Mouse (Mus musculus) left cerebral cortex, postnatal 25 days (tissue): ENCODE measurements around the gene Ecpas. TPM values are rescaled to one million over a fixed set of nuclear protein-coding genes. Genes with fewer than 3 reads are reported as not detected.
A peak's percentile ranks its signal among the peaks of the same experiment; 100 is the strongest.

Experiments used
- DNase-seq, 2 experiments: peaks; one replicate each; pipeline ENCODE4 v3.0.0; 2022; ENCODE audit warnings: low spot score in 2 of 2, mixed read lengths in 1 of 2
- intact Hi-C: fragments of 180-260 bp; cut with DNase I; formaldehyde crosslinking; loops from one replicate; pipeline ENCODE4 v1.15.1; 2025
- total RNA-seq, 2 experiments: library from RNA; stranded (reverse); gene quantifications; 2 replicates each; pipeline ENCODE4 v1.2.3; 2021

Ecpas gene
- total RNA-seq: 100 to 1,000 TPM; 123 to 137 TPM

- peak in 1 of 2 experiments; percentile 76 for DNase-seq
- intact Hi-C loops: no loop called here
Observed at GRCm38 (mm10) chr4:58912629-58913335, at the start of gene Ecpas. Ecpas (minus strand) TSS chr4:58912749.

GRCm38 (mm10) chr4:58961719-58962118 is 49.2 kb upstream of the Ecpas start:
- intact Hi-C loops: no loop called here

GRCm38 (mm10) chr4:58952630-58953029 is 40.1 kb upstream of the Ecpas start:
- no peak for DNase-seq
- intact Hi-C loops: no loop called here

More at GRCm38 (mm10) chr4:58961719-58962118, 49.2 kb upstream of the Ecpas start:
- DNase-seq: no peak

GRCm38 (mm10) chr4:58948391-58948790 is 35.8 kb upstream of the Ecpas start:
- DNase-seq: peak in 1 of 2 experiments; percentile 48
- intact Hi-C loops: no loop called here

- intact Hi-C loops: loop anchor here (1.0 kb wide), 1 partner anchor 33 kb away; no protein-coding TSS in a partner anchor
- DNase-seq: peak; percentile 12 to 77
Observed at GRCm38 (mm10) chr4:58944695-58945094, 32.1 kb upstream of the Ecpas start.

- intact Hi-C loops: loop anchor here (1.0 kb wide), 1 partner anchor 33 kb away; no protein-coding TSS in a partner anchor
Observed at GRCm38 (mm10) chr4:58944206-58944553, 31.6 kb upstream of the Ecpas start.

GRCm38 (mm10) chr4:58943420-58944205 is 31.1 kb upstream of the Ecpas start, which contains the start of gene Zkscan16:
Zkscan16 (plus strand) TSS chr4:58943628.
- DNase-seq: peak; percentile 93 to 95
- intact Hi-C loops: loop anchor here (1.0 kb wide), 1 partner anchor 32 kb away; no protein-coding TSS in a partner anchor

More at GRCm38 (mm10) chr4:58944206-58944553, 31.6 kb upstream of the Ecpas start:
- DNase-seq: no peak

- no peak for DNase-seq
- intact Hi-C loops: no loop called here
Observed at GRCm38 (mm10) chr4:58942942-58943341, 30.4 kb upstream of the Ecpas start.

GRCm38 (mm10) chr4:58941638-58942037 is 29.1 kb upstream of the Ecpas start:
- DNase-seq: no peak
- intact Hi-C loops: no loop called here

- no peak for DNase-seq
- intact Hi-C loops: no loop called here
Observed at GRCm38 (mm10) chr4:58935846-58936245, 23.3 kb upstream of the Ecpas start.

- intact Hi-C loops: no loop called here
- DNase-seq: peak in 1 of 2 experiments; percentile 52
Observed at GRCm38 (mm10) chr4:58934746-58935476, 22.4 kb upstream of the Ecpas start.

- intact Hi-C loops: no loop called here
- no peak for DNase-seq
Observed at GRCm38 (mm10) chr4:58934308-58934707, 21.8 kb upstream of the Ecpas start.

- intact Hi-C loops: no loop called here
- no peak for DNase-seq
Observed at GRCm38 (mm10) chr4:58932541-58932940, 20.0 kb upstream of the Ecpas start.

- intact Hi-C loops: no loop called here
- no peak for DNase-seq
Observed at GRCm38 (mm10) chr4:58927661-58928060, 15.1 kb upstream of the Ecpas start.

- intact Hi-C loops: no loop called here
Observed at GRCm38 (mm10) chr4:58926120-58926519, 13.6 kb upstream of the Ecpas start.

GRCm38 (mm10) chr4:58925664-58926063 is 13.1 kb upstream of the Ecpas start:
- intact Hi-C loops: no loop called here
- DNase-seq: no peak

More at GRCm38 (mm10) chr4:58926120-58926519, 13.6 kb upstream of the Ecpas start:
- DNase-seq: no peak

GRCm38 (mm10) chr4:58923933-58924332 is 11.4 kb upstream of the Ecpas start:
- intact Hi-C loops: no loop called here
- no peak for DNase-seq

- DNase-seq: no peak
- intact Hi-C loops: no loop called here
Observed at GRCm38 (mm10) chr4:58915081-58915826, 2.7 kb upstream of the Ecpas start.

GRCm38 (mm10) chr4:58913336-58914026 is 932 bp upstream of the Ecpas start:
- intact Hi-C loops: no loop called here

More at GRCm38 (mm10) chr4:58913336-58914026, 932 bp upstream of the Ecpas start:
- DNase-seq: no peak
